ENCODE assay signal across 9 mouse cellular contexts in the genomic region with DNA sequence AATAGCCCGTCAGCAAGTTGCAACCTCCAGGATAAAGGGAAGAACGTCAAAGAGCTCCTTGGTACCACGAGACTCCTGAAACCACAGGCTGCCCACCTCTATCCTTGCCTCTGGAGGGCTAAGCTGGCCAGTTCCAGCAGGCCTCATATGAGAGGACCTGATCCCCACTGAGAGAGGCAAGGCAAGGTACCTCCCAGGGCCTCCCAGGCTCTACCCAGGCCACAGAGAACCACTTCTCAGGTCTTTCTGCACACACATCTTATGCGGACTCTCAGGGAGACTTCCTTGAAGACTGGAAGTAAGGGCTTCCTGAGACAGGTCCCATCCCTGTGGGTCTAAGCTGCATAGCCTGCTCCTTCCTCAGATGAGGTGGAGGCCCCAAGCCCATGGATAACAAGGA. TPM values are rescaled to one million over a fixed set of nuclear protein-coding genes. Genes with fewer than 3 reads are reported as not detected.
DNase-seq lines count a peak whose midpoint lies in the region; ATAC-seq lines count a peak whose summit lies in the region.
"Had no signal": no experiment of that assay in that cellular context is flagged by ENCODE, and none has a peak within 500 bp of the region (broad histone marks: within the 10 kb centered on the region; RNA-seq: fewer than 3 reads in every experiment).

No protein-coding gene starts in this region.

- H3K4me3 ChIP-seq in heart, embryonic 11.5 days (ENCODE audit: low read depth, low read length) = no peak overlapping the region
- peak overlapping the region; percentile 89 for H3K4me3 ChIP-seq in embryonic facial prominence, embryonic 10.5 days
- H3K4me3 ChIP-seq in hindbrain, embryonic 13.5 days = peak overlapping the region; percentile 90
- H3K4me3 ChIP-seq in midbrain, embryonic 14.5 days (replicated peaks; ENCODE audit: low read depth, low read length) = no peak overlapping the region

- no peaks in the 10 kb centered on the region for H3K9me3 ChIP-seq in heart, embryonic 11.5 days (replicated peaks; ENCODE audit: control insufficient read depth, low read length)
- H3K9me3 ChIP-seq in embryonic facial prominence, embryonic 10.5 days = no peaks in the 10 kb centered on the region
- no peaks in the 10 kb centered on the region for H3K9me3 ChIP-seq in hindbrain, embryonic 13.5 days
- H3K9me3 ChIP-seq in midbrain, embryonic 14.5 days (ENCODE audit: control insufficient read depth, low read length) = no peaks in the 10 kb centered on the region

- H3K36me3 ChIP-seq in heart, embryonic 11.5 days (ENCODE audit: control insufficient read depth, insufficient read depth, low read length) = peaks cover 23% of the 10 kb centered on the region
- H3K36me3 ChIP-seq in embryonic facial prominence, embryonic 10.5 days (replicated peaks) = peaks cover 55% of the 10 kb centered on the region
- H3K36me3 ChIP-seq in hindbrain, embryonic 13.5 days = peaks cover 44% of the 10 kb centered on the region
- peaks cover 45% of the 10 kb centered on the region for H3K36me3 ChIP-seq in midbrain, embryonic 14.5 days (ENCODE audit: control insufficient read depth, insufficient read depth, low read length)

- no peak overlapping the region for H3K9ac ChIP-seq in heart, embryonic 11.5 days (ENCODE audit: low read depth, low read length)
- H3K9ac ChIP-seq in hindbrain, embryonic 13.5 days = peak overlapping the region; percentile 100
- H3K9ac ChIP-seq in midbrain, embryonic 14.5 days (replicated peaks; ENCODE audit: low read length) = peak overlapping the region; percentile 40; the same call in 1 of the 2 replicates

- DNase-seq in heart, adult 8-10 months (ENCODE audit: low spot score) = no peak
- DNase-seq in embryonic facial prominence, embryonic 10.5 days (ENCODE audit: low spot score) = no peak
- DNase-seq in midbrain, embryonic 14.5 days = no peak
- DNase-seq in embryo, embryonic 10 days (ENCODE audit: low spot score) = no peak
- DNase-seq in right cerebral cortex, postnatal 25 days = no peak
- DNase-seq in cerebellum, postnatal 14 days = no peak
- DNase-seq: cerebellum, adult 9-10 months had no signal

- ATAC-seq in heart, embryonic 11.5 days (replicated peaks; ENCODE audit: insufficient number of reproducible peaks, low FRiP score, low TSS enrichment) = no peak
- no peak for ATAC-seq in hindbrain, embryonic 13.5 days (ENCODE audit: low FRiP score)
- no peak for ATAC-seq in midbrain, embryonic 14.5 days (ENCODE audit: low FRiP score, low TSS enrichment)

- H3K27ac ChIP-seq in heart, embryonic 11.5 days (ENCODE audit: low read depth, low read length) = no peak overlapping the region
- no peak overlapping the region for H3K27ac ChIP-seq in embryonic facial prominence, embryonic 10.5 days (replicated peaks)
- peak overlapping the region; percentile 44; the same call in 1 of the 2 replicates for H3K27ac ChIP-seq in hindbrain, embryonic 13.5 days
- H3K27ac ChIP-seq in midbrain, embryonic 14.5 days (replicated peaks; ENCODE audit: low read depth, low read length) = no peak overlapping the region

- peaks cover 74% of the 10 kb centered on the region for H3K4me1 ChIP-seq in heart, embryonic 11.5 days (ENCODE audit: control insufficient read depth, insufficient read depth, low read length)
- peaks cover 82% of the 10 kb centered on the region for H3K4me1 ChIP-seq in embryonic facial prominence, embryonic 10.5 days
- peaks cover 78% of the 10 kb centered on the region for H3K4me1 ChIP-seq in hindbrain, embryonic 13.5 days (replicated peaks)
- peaks cover 64% of the 10 kb centered on the region for H3K4me1 ChIP-seq in midbrain, embryonic 14.5 days (ENCODE audit: control insufficient read depth, insufficient read depth, low read length)

- WGBS in heart, embryonic 11.5 days (ENCODE audit: insufficient replicate concordance) = 71% methylated on average over 4 of the region's 4 CpGs
- WGBS in embryonic facial prominence, embryonic 10.5 days = 87% methylated on average over 4 of the region's 4 CpGs
- WGBS in hindbrain, embryonic 13.5 days = 86% methylated on average over 4 of the region's 4 CpGs
- WGBS in midbrain, embryonic 14.5 days = 85% methylated on average over 4 of the region's 4 CpGs

- H3K4me2 ChIP-seq in heart, embryonic 11.5 days = peak overlapping the region; percentile 83
- peak overlapping the region; percentile 99 for H3K4me2 ChIP-seq in hindbrain, embryonic 13.5 days
- peak overlapping the region; percentile 88 for H3K4me2 ChIP-seq in midbrain, embryonic 14.5 days (ENCODE audit: low read length)

- H3K27me3 ChIP-seq in heart, embryonic 11.5 days (ENCODE audit: control insufficient read depth, insufficient read depth, low read length) = no peaks in the 10 kb centered on the region
- 0 out of 2 replicates have a peak, but pooled peaks cover 5% of the 10 kb centered on the region for H3K27me3 ChIP-seq in embryonic facial prominence, embryonic 10.5 days (replicated peaks; ENCODE audit: low read depth, poor library complexity, severe bottlenecking)
- H3K27me3 ChIP-seq in hindbrain, embryonic 13.5 days = no peaks in the 10 kb centered on the region
- H3K27me3 ChIP-seq in midbrain, embryonic 14.5 days (ENCODE audit: control insufficient read depth, insufficient read depth, low read length) = no peaks in the 10 kb centered on the region

RNA-seq across cellular contexts. Expression of gene Csnk1e, which starts 16.0 kb away (rescaled TPM):
- 73.2 and 91.0 TPM in 2 replicates for polyA plus RNA-seq in heart, embryonic 11.5 days (2014; fragmentation: Nextera tagmentation; extraction: Ambion mirVana)
- 10 to 100 TPM; 49.3 to 64.6 (median 56.6) TPM for total RNA-seq in heart, adult 8-10 months (2022)
- 143 and 156 TPM in 2 replicates for polyA plus RNA-seq in embryonic facial prominence, embryonic 10.5 days (2016; fragmentation: Nextera tagmentation; extraction: Ambion mirVana)
- 231 and 245 TPM in 2 replicates for polyA plus RNA-seq in hindbrain, embryonic 13.5 days (2015; fragmentation: Nextera tagmentation; extraction: Ambion mirVana)
- 225 and 226 TPM in 2 replicates for polyA plus RNA-seq in midbrain, embryonic 14.5 days (2014; fragmentation: Nextera tagmentation; extraction: Ambion mirVana)

RNA-seq across cellular contexts. Expression of gene Tmem184b, which starts 36.0 kb away (rescaled TPM):
- polyA plus RNA-seq in heart, embryonic 11.5 days (2014; fragmentation: Nextera tagmentation; extraction: Ambion mirVana) = 55.0 and 56.5 TPM in 2 replicates
- total RNA-seq in heart, adult 8-10 months (2022) = 10 to 100 TPM; 34.6 to 46.1 (median 39.0) TPM
- polyA plus RNA-seq in embryonic facial prominence, embryonic 10.5 days (2016; fragmentation: Nextera tagmentation; extraction: Ambion mirVana) = 57.7 and 58.9 TPM in 2 replicates
- polyA plus RNA-seq in hindbrain, embryonic 13.5 days (2015; fragmentation: Nextera tagmentation; extraction: Ambion mirVana) = 37.7 and 39.2 TPM in 2 replicates
- polyA plus RNA-seq in midbrain, embryonic 14.5 days (2014; fragmentation: Nextera tagmentation; extraction: Ambion mirVana) = 32.2 and 36.6 TPM in 2 replicates

Comparison
In these comparisons a context has a peak if more than half of its experiments do, and no peak if none do; other contexts are left out.
1. H3K4me3 ChIP-seq: peak in embryonic facial prominence, embryonic 10.5 days (single experiment) and hindbrain, embryonic 13.5 days (single experiment); none in heart, embryonic 11.5 days (single experiment) and midbrain, embryonic 14.5 days (single experiment).
2. Peak in every context shown above with its lines, with median percentiles within 50 percentile points of each other: H3K4me2 ChIP-seq.